Mouse (Mus musculus): Measurements from ENCODE around the gene Fgfrl1. TPM values are rescaled to one million over a fixed set of nuclear protein-coding genes. Genes with fewer than 3 reads are reported as not detected.

Gene Fgfrl1
- total and polyA plus RNA-seq, 3 experiments, result 2.1 to 7.1 (median 4.9) TPM

DNA sequence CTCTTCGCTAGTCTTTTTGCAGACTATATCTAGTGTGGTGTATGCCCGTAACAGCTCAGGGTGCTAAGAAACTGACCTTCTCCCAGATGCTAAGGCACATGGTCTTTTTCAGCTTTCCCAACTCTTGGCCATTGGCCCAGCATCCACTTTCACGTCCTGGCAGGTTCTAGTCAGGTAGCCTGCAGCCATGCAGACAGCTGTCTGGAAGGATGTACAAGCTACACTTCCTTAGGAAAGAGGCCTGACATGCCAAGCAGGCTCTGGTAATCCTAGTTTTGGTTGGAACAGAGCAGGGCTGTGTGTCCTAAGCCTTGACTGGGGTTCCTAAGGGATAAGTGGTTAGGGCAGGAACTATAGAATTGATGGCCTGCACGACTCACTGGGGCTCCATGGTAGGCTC is 29.4 kb upstream of the Fgfrl1 start:
- DNase-seq (ENCODE audit: low spot score), result no peak
- no peak for TF ChIP-seq CTCF (IDR thresholded peaks at IDR 0.05; ENCODE audit: low read depth, low read length)
- H3K36me3 ChIP-seq (replicated peaks), result peaks cover 18% of the 10 kb centered on the region
- no peak overlapping the region for H3K4me3 ChIP-seq (ENCODE audit: low read depth, low read length)
- H3K4me1 ChIP-seq (ENCODE audit: insufficient read depth, low read depth, low read length), result peaks cover 41% of the 10 kb centered on the region
- H3K9me3 ChIP-seq (replicated peaks), result no peaks in the 10 kb centered on the region
- ATAC-seq (ENCODE audit: extremely low read depth, insufficient number of reproducible peaks, low FRiP score, poor library complexity, severe bottlenecking), result no peak
- no peaks in the 10 kb centered on the region for H3K27me3 ChIP-seq (ENCODE audit: insufficient read depth, low read length)

GRCm38 (mm10) chr5:108665066-108665465 is 27.1 kb upstream of the Fgfrl1 start:
- Histone ChIP-seq H3K27me3 (ENCODE audit: insufficient read depth, low read length) (no peaks in the 10 kb centered on the region), H3K4me3 (ENCODE audit: low read depth, low read length) (no peak overlapping the region), H3K4me1 (ENCODE audit: insufficient read depth, low read depth, low read length) (peaks cover 43% of the 10 kb centered on the region), H3K36me3 (replicated peaks) (peaks cover 2% of the 10 kb centered on the region), H3K9me3 (replicated peaks) (no peaks in the 10 kb centered on the region)
- TF ChIP-seq GATA2 (IDR thresholded peaks at IDR 0.05; ENCODE audit: borderline replicate concordance, low read depth, low read length), result no peak
- no peak for TF ChIP-seq CTCF (IDR thresholded peaks at IDR 0.05; ENCODE audit: low read depth, low read length)
- no peak for TF ChIP-seq GATA1 (IDR thresholded peaks at IDR 0.05; ENCODE audit: borderline replicate concordance, low read length)
- no peak for TF ChIP-seq TAL1 (conservative IDR thresholded peaks at IDR 0.05; ENCODE audit: low read depth, low read length)
- TF ChIP-seq POLR2AphosphoS5 (IDR thresholded peaks at IDR 0.05; ENCODE audit: insufficient replicate concordance, low read depth, low read length), result no peak
- ATAC-seq (ENCODE audit: extremely low read depth, insufficient number of reproducible peaks, low FRiP score, poor library complexity, severe bottlenecking), result no peak
- DNase-seq (ENCODE audit: low spot score), result no peak

- DNase-seq (ENCODE audit: low spot score), result no peak
- no peak for TF ChIP-seq CTCF (IDR thresholded peaks at IDR 0.05; ENCODE audit: low read depth, low read length)
- no peak for TF ChIP-seq GATA2 (IDR thresholded peaks at IDR 0.05; ENCODE audit: borderline replicate concordance, low read depth, low read length)
- no peak for TF ChIP-seq POLR2AphosphoS5 (IDR thresholded peaks at IDR 0.05; ENCODE audit: insufficient replicate concordance, low read depth, low read length)
- no peak for TF ChIP-seq GATA1 (IDR thresholded peaks at IDR 0.05; ENCODE audit: borderline replicate concordance, low read length)
- TF ChIP-seq TAL1 (conservative IDR thresholded peaks at IDR 0.05; ENCODE audit: low read depth, low read length), result no peak
These were observed 24.8 kb upstream of the Fgfrl1 start for GRCm38 (mm10) chr5:108667370-108667769.

GRCm38 (mm10) chr5:108668387-108668932 is 23.7 kb upstream of the Fgfrl1 start:
- no peaks in the 10 kb centered on the region for H3K27me3 ChIP-seq (ENCODE audit: insufficient read depth, low read length)
- peak overlapping the region; percentile 75 for H3K4me3 ChIP-seq (ENCODE audit: low read depth, low read length)
- TF ChIP-seq CTCF (IDR thresholded peaks at IDR 0.05; ENCODE audit: low read depth, low read length), result no peak
- no peak for TF ChIP-seq POLR2AphosphoS5 (IDR thresholded peaks at IDR 0.05; ENCODE audit: insufficient replicate concordance, low read depth, low read length)
- no peak for TF ChIP-seq TAL1 (conservative IDR thresholded peaks at IDR 0.05; ENCODE audit: low read depth, low read length)
- no peak for TF ChIP-seq GATA2 (IDR thresholded peaks at IDR 0.05; ENCODE audit: borderline replicate concordance, low read depth, low read length)
- no peak for TF ChIP-seq GATA1 (IDR thresholded peaks at IDR 0.05; ENCODE audit: borderline replicate concordance, low read length)
- peaks cover 35% of the 10 kb centered on the region for H3K36me3 ChIP-seq (replicated peaks)
- peaks cover 68% of the 10 kb centered on the region for H3K4me1 ChIP-seq (ENCODE audit: insufficient read depth, low read depth, low read length)
- no peaks in the 10 kb centered on the region for H3K9me3 ChIP-seq (replicated peaks)
- ATAC-seq (ENCODE audit: extremely low read depth, insufficient number of reproducible peaks, low FRiP score, poor library complexity, severe bottlenecking) (no peak), DNase-seq (ENCODE audit: low spot score) (no peak)

More at GRCm38 (mm10) chr5:108667370-108667769, 24.8 kb upstream of the Fgfrl1 start:
- H3K9me3 ChIP-seq (replicated peaks), result no peaks in the 10 kb centered on the region
- no peak for ATAC-seq (ENCODE audit: extremely low read depth, insufficient number of reproducible peaks, low FRiP score, poor library complexity, severe bottlenecking)
- H3K27me3 ChIP-seq (ENCODE audit: insufficient read depth, low read length), result no peaks in the 10 kb centered on the region
- peaks cover 24% of the 10 kb centered on the region for H3K36me3 ChIP-seq (replicated peaks)
- H3K4me3 ChIP-seq (ENCODE audit: low read depth, low read length), result no peak overlapping the region
- H3K4me1 ChIP-seq (ENCODE audit: insufficient read depth, low read depth, low read length), result peaks cover 57% of the 10 kb centered on the region

DNA sequence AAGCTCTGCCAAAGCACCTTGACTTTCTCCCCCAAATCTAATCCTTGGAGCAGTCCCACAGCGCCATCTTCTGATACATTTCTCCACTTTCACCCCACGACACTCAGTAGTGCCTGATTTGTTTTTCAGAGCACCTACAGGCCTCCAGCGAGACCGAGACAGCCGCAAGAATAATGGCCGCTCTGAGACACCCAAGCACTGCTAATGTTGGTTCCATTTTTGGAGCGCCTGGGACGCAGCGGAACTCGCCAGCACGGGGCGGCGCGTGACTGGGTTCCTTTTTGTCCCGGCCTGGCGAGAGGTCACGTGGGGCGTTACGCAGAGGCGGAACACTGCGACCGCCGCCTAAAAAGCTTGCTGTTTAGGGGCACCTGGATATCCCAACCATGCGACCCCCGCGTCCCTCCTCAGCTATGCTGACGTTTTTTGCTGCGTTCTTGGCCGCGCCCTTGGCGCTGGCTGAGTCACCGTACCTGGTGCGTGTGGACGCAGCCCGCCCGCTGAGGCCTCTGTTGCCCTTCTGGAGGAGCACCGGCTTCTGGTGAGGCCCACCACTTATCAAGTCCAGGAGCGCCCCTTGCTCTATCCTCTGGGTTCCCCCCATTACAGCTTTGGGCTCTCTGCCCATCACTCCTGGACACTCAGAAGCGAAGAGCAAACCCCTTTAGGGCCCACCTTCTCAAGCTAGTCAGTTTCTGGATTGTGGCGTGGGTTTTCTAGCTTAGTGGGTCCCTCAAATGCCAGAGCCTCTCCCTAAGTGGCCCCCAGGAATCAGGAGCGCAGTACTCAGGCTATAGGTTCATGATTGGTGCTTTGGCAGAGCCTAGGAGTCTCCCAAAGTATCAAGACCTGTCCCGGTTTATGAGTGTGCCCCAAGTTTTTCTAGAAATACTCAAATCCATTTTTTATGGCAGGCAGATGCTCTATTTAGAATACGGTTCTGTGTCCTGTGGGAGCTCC is 22.9 kb upstream of the Fgfrl1 start, which contains the start of gene Dgkq:
Dgkq (minus strand) TSS at position 696 of the 960 bp plus-strand sequence.
- peak; percentile 67 for ATAC-seq (ENCODE audit: extremely low read depth, insufficient number of reproducible peaks, low FRiP score, poor library complexity, severe bottlenecking)

GRCm38 (mm10) chr5:108669986-108670385 is 22.2 kb upstream of the Fgfrl1 start:
- no peaks in the 10 kb centered on the region for H3K9me3 ChIP-seq (replicated peaks)
- peaks cover 47% of the 10 kb centered on the region for H3K36me3 ChIP-seq (replicated peaks)
- DNase-seq (ENCODE audit: low spot score) (no peak), ATAC-seq (ENCODE audit: extremely low read depth, insufficient number of reproducible peaks, low FRiP score, poor library complexity, severe bottlenecking) (no peak)
- H3K4me3 ChIP-seq (ENCODE audit: low read depth, low read length), result peak overlapping the region; percentile 75
- no peaks in the 10 kb centered on the region for H3K27me3 ChIP-seq (ENCODE audit: insufficient read depth, low read length)
- TF ChIP-seq GATA2 (IDR thresholded peaks at IDR 0.05; ENCODE audit: borderline replicate concordance, low read depth, low read length) (no peak), CTCF (IDR thresholded peaks at IDR 0.05; ENCODE audit: low read depth, low read length) (no peak), TAL1 (conservative IDR thresholded peaks at IDR 0.05; ENCODE audit: low read depth, low read length) (no peak), GATA1 (IDR thresholded peaks at IDR 0.05; ENCODE audit: borderline replicate concordance, low read length) (no peak)
- peaks cover 75% of the 10 kb centered on the region for H3K4me1 ChIP-seq (ENCODE audit: insufficient read depth, low read depth, low read length)

More for the DNA sequence above, 22.9 kb upstream of the Fgfrl1 start, which contains the start of gene Dgkq:
- H3K9me3 ChIP-seq (replicated peaks), result no peaks in the 10 kb centered on the region
- DNase-seq (ENCODE audit: low spot score), result peak; percentile 66
- H3K27me3 ChIP-seq (ENCODE audit: insufficient read depth, low read length), result no peaks in the 10 kb centered on the region
- H3K36me3 ChIP-seq (replicated peaks), result peaks cover 42% of the 10 kb centered on the region
- H3K4me3 ChIP-seq (ENCODE audit: low read depth, low read length), result peak within 1 kb of the TSS; percentile 75
- peaks cover 73% of the 10 kb centered on the region for H3K4me1 ChIP-seq (ENCODE audit: insufficient read depth, low read depth, low read length)
- TF ChIP-seq GATA1 (IDR thresholded peaks at IDR 0.05; ENCODE audit: borderline replicate concordance, low read length) (no peak), POLR2AphosphoS5 (IDR thresholded peaks at IDR 0.05; ENCODE audit: insufficient replicate concordance, low read depth, low read length) (no peak), CTCF (IDR thresholded peaks at IDR 0.05; ENCODE audit: low read depth, low read length) (0 out of 2 replicates have a peak, but pooled peaks have one; percentile 15)
